Mouse (Mus musculus) embryonic facial prominence, embryonic 14.5 days (tissue): ENCODE measurements around the gene Gja8. TPM values are rescaled to one million over a fixed set of nuclear protein-coding genes. Genes with fewer than 3 reads are reported as not detected.

Source experiments
- ATAC-seq: fragments of 200-750 bp; cut with Nextera tagmentation; 2 replicates; pipeline ENCODE4 v1.8.0; 2017; ENCODE audit warnings: low read depth, moderate number of reproducible peaks, moderate TSS enrichment
- DNase-seq: peaks from one replicate; pipeline ENCODE4 v3.0.0-alpha.2; 2015; ENCODE audit warnings: low spot score
- H3K27ac ChIP-seq: fragments of 300-500 bp; sonication (generic); replicated peaks from 2 replicates; pipeline ENCODE4 v1.5.1; 2014; ENCODE audit warnings: low read depth, mild to moderate bottlenecking, low read length, moderate library complexity
- H3K27me3 ChIP-seq: fragments of 300-500 bp; sonication (generic); replicated peaks from 2 replicates; pipeline ENCODE4 v1.6.1; 2014; ENCODE audit warnings: low read length; ENCODE audit not compliant: control insufficient read depth, insufficient read depth
- H3K36me3 ChIP-seq: fragments of 300-500 bp; sonication (generic); 2 replicates; pipeline ENCODE4 v1.6.1; 2014; ENCODE audit warnings: low read length, mixed read lengths; ENCODE audit not compliant: control insufficient read depth, insufficient read depth
- H3K4me1 ChIP-seq: fragments of 300-500 bp; sonication (generic); 2 replicates; pipeline ENCODE4 v1.6.1; 2014; ENCODE audit warnings: antibody characterized with exemption, low read length; ENCODE audit not compliant: control insufficient read depth, insufficient read depth
- H3K4me2 ChIP-seq: fragments of 300-500 bp; sonication (generic); 2 replicates; pipeline ENCODE4 v1.6.1; 2014; ENCODE audit warnings: low read depth, mild to moderate bottlenecking, low read length, moderate library complexity, mixed read lengths
- H3K4me3 ChIP-seq: fragments of 300-500 bp; sonication (generic); 2 replicates; pipeline ENCODE4 v1.5.1; 2014; ENCODE audit warnings: low read depth, mild to moderate bottlenecking, low read length
- H3K9ac ChIP-seq: fragments of 300-500 bp; sonication (generic); 2 replicates; pipeline ENCODE4 v1.6.1; 2014; ENCODE audit warnings: low read depth, mild to moderate bottlenecking, low read length, moderate library complexity, mixed read lengths
- H3K9me3 ChIP-seq: fragments of 300-500 bp; sonication (generic); 2 replicates; pipeline ENCODE4 v1.6.1; 2016; ENCODE audit warnings: low read length; ENCODE audit not compliant: control insufficient read depth
- WGBS: fragments of 180-500 bp; shearing (Covaris S2); extraction: QIAGEN DNeasy Blood & Tissue Kit; methylation state at CpG from one replicate; pipeline ENCODE4 v1.1.7; 2014; 5-methylcytosine and 5-hydroxymethylcytosine counted together
- polyA plus RNA-seq: library from polyadenylated mRNA; unstranded; fragments of >200 nt; fragmentation: Nextera tagmentation; extraction: Ambion mirVana; gene quantifications from 2 replicates; pipeline ENCODE4 v1.2.1, GENCODE M21; 2014

Gene Gja8
- polyA plus RNA-seq, 1 experiment from 2014 or later: not detected

DNA sequence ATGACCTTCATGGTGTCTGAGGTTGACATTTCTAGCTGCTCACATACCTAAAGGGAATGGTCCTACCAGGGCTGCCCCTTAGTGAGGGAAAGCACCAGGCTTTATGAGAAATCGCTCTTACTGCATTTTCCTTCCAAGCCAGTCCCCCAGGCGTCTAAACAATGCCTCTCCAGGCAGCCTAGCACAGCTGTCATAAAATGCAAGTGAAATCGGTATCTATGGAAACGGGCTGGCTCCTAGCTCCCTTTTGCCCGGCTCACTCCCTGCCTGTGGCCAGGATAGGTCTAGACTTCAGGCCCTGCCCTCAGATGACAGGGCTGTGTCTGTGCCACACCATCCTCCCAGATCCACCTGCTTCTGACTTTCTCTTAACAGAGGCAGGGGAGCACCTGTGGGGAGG is 11.8 kb upstream of the Gja8 start:
- WGBS: 36% methylated on average over 5 of the region's 5 CpGs
- peak; percentile 56; the same call in 1 of the 2 replicates for ATAC-seq

GRCm38 (mm10) chr3:96936241-96936640 is 10.4 kb upstream of the Gja8 start:
- DNase-seq (peak; percentile 88), ATAC-seq (no peak)
- Histone ChIP-seq H3K4me3 (no peak overlapping the region), H3K36me3 (no peaks in the 10 kb centered on the region), H3K9me3 (no peaks in the 10 kb centered on the region), H3K4me1 (no peaks in the 10 kb centered on the region), H3K4me2 (no peak overlapping the region), H3K27ac (no peak overlapping the region), H3K9ac (no peak overlapping the region), H3K27me3 (no peaks in the 10 kb centered on the region)
- 10% methylated on average over 6 of the region's 6 CpGs for WGBS

More for the DNA sequence above, 11.8 kb upstream of the Gja8 start:
- Histone ChIP-seq H3K4me1 (no peaks in the 10 kb centered on the region), H3K27me3 (no peaks in the 10 kb centered on the region), H3K9me3 (no peaks in the 10 kb centered on the region), H3K4me2 (no peak overlapping the region), H3K9ac (no peak overlapping the region), H3K27ac (no peak overlapping the region), H3K36me3 (no peaks in the 10 kb centered on the region), H3K4me3 (no peak overlapping the region)
- peak; percentile 56 for DNase-seq

DNA sequence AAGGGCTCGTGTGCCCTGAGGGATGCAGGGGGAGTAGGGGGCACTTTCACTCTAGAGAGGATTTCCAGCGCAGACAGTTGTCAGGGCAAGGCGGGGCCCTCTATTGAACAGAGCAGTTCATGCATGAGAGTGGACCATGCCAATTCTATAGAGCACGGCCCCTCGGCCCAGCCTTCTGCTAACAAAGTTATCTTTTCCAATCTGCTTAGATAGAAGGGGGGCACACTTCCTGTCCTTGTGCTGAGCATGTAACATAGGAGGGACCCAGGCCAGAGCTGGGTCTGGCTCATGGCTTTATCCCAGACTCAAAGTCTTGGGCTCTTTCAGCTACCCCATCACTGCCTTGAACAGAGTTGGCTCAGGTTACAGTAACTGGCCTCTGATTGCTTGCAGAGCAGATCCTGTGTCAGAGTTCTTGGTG is 5.5 kb upstream of the Gja8 start:
- no peaks in the 10 kb centered on the region for H3K36me3 ChIP-seq
- H3K9ac ChIP-seq: no peak overlapping the region
- no peak overlapping the region for H3K4me2 ChIP-seq
- no peaks in the 10 kb centered on the region for H3K27me3 ChIP-seq
- H3K9me3 ChIP-seq: no peaks in the 10 kb centered on the region
- H3K4me1 ChIP-seq: no peaks in the 10 kb centered on the region
- 32% methylated on average over 5 of the region's 5 CpGs for WGBS
- H3K27ac ChIP-seq: no peak overlapping the region
- peak; percentile 68 for ATAC-seq
- H3K4me3 ChIP-seq: no peak overlapping the region
- peak; percentile 24 for DNase-seq

- H3K4me2 ChIP-seq: no peak overlapping the region
- ATAC-seq: no peak
- H3K9ac ChIP-seq: no peak overlapping the region
- no peaks in the 10 kb centered on the region for H3K36me3 ChIP-seq
- no peak for DNase-seq
- no peaks in the 10 kb centered on the region for H3K9me3 ChIP-seq
- no peak overlapping the region for H3K4me3 ChIP-seq
- H3K27ac ChIP-seq: no peak overlapping the region
- H3K27me3 ChIP-seq: no peaks in the 10 kb centered on the region
- WGBS: 84% methylated on average over 4 of the region's 4 CpGs
- no peaks in the 10 kb centered on the region for H3K4me1 ChIP-seq
Observed at GRCm38 (mm10) chr3:96924631-96925030, 1.2 kb downstream of the Gja8 start.

- H3K36me3 ChIP-seq: no peaks in the 10 kb centered on the region
- no peaks in the 10 kb centered on the region for H3K4me1 ChIP-seq
- no peak overlapping the region for H3K4me2 ChIP-seq
- WGBS: 53% methylated on average over 7 of the region's 7 CpGs
- no peak overlapping the region for H3K27ac ChIP-seq
- no peaks in the 10 kb centered on the region for H3K27me3 ChIP-seq
- no peak overlapping the region for H3K4me3 ChIP-seq
- H3K9me3 ChIP-seq: no peaks in the 10 kb centered on the region
- DNase-seq: no peak
- H3K9ac ChIP-seq: no peak overlapping the region
- no peak for ATAC-seq
Observed at GRCm38 (mm10) chr3:96920991-96921390, 4.8 kb downstream of the Gja8 start.

GRCm38 (mm10) chr3:96905592-96905991 is 20.2 kb downstream of the Gja8 start:
- DNase-seq (no peak), ATAC-seq (peak; percentile 5)
- 47% methylated on average over 9 of the region's 9 CpGs for WGBS

GRCm38 (mm10) chr3:96904851-96905541 is 20.8 kb downstream of the Gja8 start, which contains the start of gene Gpr89:
Gene Gpr89, minus strand, starts transcription at chr3:96905346.
- ATAC-seq: peak; percentile 99
- Histone ChIP-seq H3K9me3 (no peaks in the 10 kb centered on the region), H3K27ac (no peak within 1 kb of the TSS), H3K27me3 (no peaks in the 10 kb centered on the region), H3K4me2 (peak within 1 kb of the TSS; percentile 83), H3K9ac (peak within 1 kb of the TSS; percentile 91), H3K4me1 (peaks cover 6% of the 10 kb centered on the region), H3K4me3 (peak within 1 kb of the TSS; percentile 89), H3K36me3 (no peaks in the 10 kb centered on the region)
- WGBS: under 1% methylated on average over 19 of the region's 40 CpGs
- peak; percentile 94 for DNase-seq

More at GRCm38 (mm10) chr3:96905592-96905991, 20.2 kb downstream of the Gja8 start:
- peak overlapping the region; percentile 91 for H3K9ac ChIP-seq
- peak overlapping the region; percentile 83 for H3K4me2 ChIP-seq
- peaks cover 6% of the 10 kb centered on the region for H3K4me1 ChIP-seq
- H3K27me3 ChIP-seq: no peaks in the 10 kb centered on the region
- no peaks in the 10 kb centered on the region for H3K9me3 ChIP-seq
- H3K36me3 ChIP-seq: no peaks in the 10 kb centered on the region
- no peak overlapping the region for H3K27ac ChIP-seq
- H3K4me3 ChIP-seq: peak overlapping the region; percentile 89

DNA sequence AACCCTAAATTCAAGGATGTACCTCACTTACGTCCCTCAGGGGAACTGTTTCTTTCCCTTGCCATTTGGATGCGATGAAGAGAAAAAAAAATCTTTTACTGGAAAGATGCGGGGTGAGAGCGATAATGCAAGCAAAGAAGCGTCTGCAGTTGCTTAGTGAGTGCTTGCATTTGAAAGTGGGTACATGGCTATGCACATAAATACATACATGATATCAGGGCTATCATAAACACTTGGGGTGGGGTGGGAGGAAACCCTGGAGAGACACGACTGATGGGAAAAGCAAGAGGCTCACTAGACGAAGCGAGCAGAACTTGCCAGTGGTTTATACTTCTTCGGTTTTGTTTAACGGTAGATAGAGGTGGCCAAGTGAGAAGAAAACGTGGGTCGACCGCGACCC is 21.4 kb downstream of the Gja8 start, which contains the start of gene Gja5:
Gja5 (plus strand) TSS at position 301 of the 400 bp plus-strand sequence.
- Histone ChIP-seq H3K9me3 (no peaks in the 10 kb centered on the region), H3K36me3 (no peaks in the 10 kb centered on the region), H3K27ac (no peak within 1 kb of the TSS), H3K27me3 (no peaks in the 10 kb centered on the region), H3K4me2 (peak within 1 kb of the TSS; percentile 83), H3K4me1 (peaks cover 6% of the 10 kb centered on the region), H3K9ac (peak within 1 kb of the TSS; percentile 91), H3K4me3 (peak within 1 kb of the TSS; percentile 89)
- ATAC-seq: no peak
- no peak for DNase-seq
- 14% methylated on average over 14 of the region's 14 CpGs for WGBS
